Mouse (Mus musculus) myocyte (in vitro differentiated cells): ENCODE measurements around the gene Hcn1. TPM values are rescaled to one million over a fixed set of nuclear protein-coding genes. Genes with fewer than 3 reads are reported as not detected.

ENCODE experiments used
- H3K27me3 ChIP-seq: one replicate; pipeline ENCODE4 v1.6.1; 2011; ENCODE audit not compliant: control insufficient read depth, insufficient read depth, insufficient read length
- H3K36me3 ChIP-seq: one replicate; pipeline ENCODE4 v1.6.1; 2011; ENCODE audit not compliant: control insufficient read depth, insufficient read depth
- H3K4me2 ChIP-seq: one replicate; pipeline ENCODE4 v1.6.1; 2011; ENCODE audit warnings: low read depth, control low read depth
- H3K4me3 ChIP-seq: one replicate; pipeline ENCODE4 v1.5.1; 2011; ENCODE audit warnings: mild to moderate bottlenecking, control low read depth, moderate library complexity
- H3K79me2 ChIP-seq: one replicate; pipeline ENCODE4 v1.6.1; 2011; ENCODE audit not compliant: control insufficient read depth, insufficient read depth
- H3ac ChIP-seq: one replicate; pipeline ENCODE4 v1.6.1; 2011; ENCODE audit not compliant: control insufficient read depth, insufficient read length
- CEBPB ChIP-seq: IDR thresholded peaks from 2 replicates; pipeline ENCODE4 v1.6.1; 2011; ENCODE audit warnings: mild to moderate bottlenecking, moderate library complexity; ENCODE audit not compliant: poor library complexity, insufficient read depth, severe bottlenecking
- E2F4 ChIP-seq: IDR thresholded peaks from one replicate; pipeline ENCODE4 v1.6.1; 2011; ENCODE audit warnings: mild to moderate bottlenecking, control low read depth, moderate library complexity; ENCODE audit not compliant: insufficient read depth
- MAX ChIP-seq: IDR thresholded peaks from one replicate; pipeline ENCODE4 v1.6.1; 2011; ENCODE audit warnings: low read depth, mild to moderate bottlenecking, control low read depth
- MYOD1 ChIP-seq, 3 experiments: IDR thresholded peaks; one replicate each; pipeline ENCODE4 v1.6.1; 2011; ENCODE audit warnings: control low read depth in 2 of 3, low read depth in 2 of 3, mild to moderate bottlenecking in 2 of 3, moderate library complexity in 1 of 3; ENCODE audit not compliant: insufficient read length in 2 of 3, control insufficient read depth in 1 of 3
- MYOG ChIP-seq, 3 experiments: IDR thresholded peaks; one replicate each; pipeline ENCODE4 v1.6.1; 2011; ENCODE audit warnings: control low read depth in 2 of 3, low read depth in 2 of 3, mild to moderate bottlenecking in 2 of 3; ENCODE audit not compliant: insufficient read length in 2 of 3, control insufficient read depth in 1 of 3, insufficient read depth in 1 of 3
- POLR2A ChIP-seq: IDR thresholded peaks from one replicate; pipeline ENCODE4 v1.6.1; 2011; ENCODE audit warnings: low read depth, mild to moderate bottlenecking, control low read depth, moderate library complexity; ENCODE audit not compliant: insufficient read length
- POLR2AphosphoS2 ChIP-seq: IDR thresholded peaks from one replicate; pipeline ENCODE4 v1.6.1; 2011; ENCODE audit warnings: low read depth, control low read depth; ENCODE audit not compliant: insufficient read length
- REST ChIP-seq: IDR thresholded peaks from one replicate; pipeline ENCODE4 v1.6.1; 2011; ENCODE audit warnings: mild to moderate bottlenecking, control low read depth, moderate library complexity; ENCODE audit not compliant: insufficient read depth, insufficient read length
- SRF ChIP-seq: IDR thresholded peaks from one replicate; pipeline ENCODE4 v1.6.1; 2011; ENCODE audit warnings: low read depth; ENCODE audit not compliant: control insufficient read depth, insufficient read length
- TCF12 ChIP-seq: IDR thresholded peaks from one replicate; pipeline ENCODE4 v1.6.1; 2011; ENCODE audit warnings: mild to moderate bottlenecking, control low read depth; ENCODE audit not compliant: poor library complexity, insufficient read depth, severe bottlenecking
- TCF3 ChIP-seq: IDR thresholded peaks from one replicate; pipeline ENCODE4 v1.6.1; 2011; ENCODE audit warnings: low read depth, control low read depth; ENCODE audit not compliant: insufficient read length
- USF1 ChIP-seq: IDR thresholded peaks from one replicate; pipeline ENCODE4 v1.6.1; 2011; ENCODE audit warnings: low read depth, mild to moderate bottlenecking, control low read depth, moderate library complexity
- polyA plus RNA-seq: library from polyadenylated mRNA; unstranded; fragments of >200 nt; fragmentation: generic; extraction: Trizol; gene quantifications from one replicate; pipeline ENCODE4 v1.2.1, GENCODE M21; 2012; ENCODE audit warnings: missing spikeins

Hcn1 gene
- polyA plus RNA-seq, 1 experiment: 0.13 TPM

- H3K4me2 ChIP-seq: no peak overlapping the region
- no peaks in the 10 kb centered on the region for H3K79me2 ChIP-seq
- no peaks in the 10 kb centered on the region for H3K27me3 ChIP-seq
- TF ChIP-seq MYOG (IDR thresholded peaks at IDR 0.05; ENCODE audit: control insufficient read depth in 1 of 3, insufficient read depth in 1 of 3, insufficient read length in 2 of 3, low read depth in 2 of 3) (no peak), MYOD1 (IDR thresholded peaks at IDR 0.05; ENCODE audit: control insufficient read depth in 1 of 3, insufficient read length in 2 of 3, low read depth in 2 of 3) (no peak), SRF (no peak), TCF12 (no peak), POLR2A (no peak), REST (no peak), TCF3 (no peak), MAX (no peak), E2F4 (no peak)
- no peak overlapping the region for H3ac ChIP-seq
- H3K36me3 ChIP-seq: no peaks in the 10 kb centered on the region
- H3K4me3 ChIP-seq: no peak overlapping the region
These were observed 250.6 kb downstream of the Hcn1 start for GRCm38 (mm10) chr13:117852711-117853051.

- H3K4me3 ChIP-seq: no peak overlapping the region
- H3K4me2 ChIP-seq: no peak overlapping the region
- no peaks in the 10 kb centered on the region for H3K27me3 ChIP-seq
- H3K36me3 ChIP-seq: no peaks in the 10 kb centered on the region
- no peak for TF ChIP-seq CEBPB
- no peak for TF ChIP-seq POLR2AphosphoS2
- TF ChIP-seq POLR2A: no peak
- TF ChIP-seq USF1: no peak
- TF ChIP-seq TCF3: no peak
- no peak for TF ChIP-seq MAX
- no peak for TF ChIP-seq TCF12
- TF ChIP-seq E2F4: no peak
- TF ChIP-seq MYOD1 (IDR thresholded peaks at IDR 0.05; ENCODE audit: control insufficient read depth in 1 of 3, insufficient read length in 2 of 3, low read depth in 2 of 3): no peak
- no peak for TF ChIP-seq REST
- no peak for TF ChIP-seq SRF
- TF ChIP-seq MYOG (IDR thresholded peaks at IDR 0.05; ENCODE audit: control insufficient read depth in 1 of 3, insufficient read depth in 1 of 3, insufficient read length in 2 of 3, low read depth in 2 of 3): no peak
- H3ac ChIP-seq: no peak overlapping the region
- no peaks in the 10 kb centered on the region for H3K79me2 ChIP-seq
These were observed 256.3 kb downstream of the Hcn1 start for GRCm38 (mm10) chr13:117858416-117858815.

- Histone ChIP-seq H3K36me3 (no peaks in the 10 kb centered on the region), H3K4me3 (no peak overlapping the region), H3K4me2 (no peak overlapping the region), H3K27me3 (no peaks in the 10 kb centered on the region), H3K79me2 (no peaks in the 10 kb centered on the region), H3ac (no peak overlapping the region)
- no peak for TF ChIP-seq POLR2AphosphoS2
- TF ChIP-seq POLR2A: no peak
- no peak for TF ChIP-seq SRF
- no peak for TF ChIP-seq MYOG (IDR thresholded peaks at IDR 0.05; ENCODE audit: control insufficient read depth in 1 of 3, insufficient read depth in 1 of 3, insufficient read length in 2 of 3, low read depth in 2 of 3)
- no peak for TF ChIP-seq MAX
- no peak for TF ChIP-seq USF1
- no peak for TF ChIP-seq MYOD1 (IDR thresholded peaks at IDR 0.05; ENCODE audit: control insufficient read depth in 1 of 3, insufficient read length in 2 of 3, low read depth in 2 of 3)
- TF ChIP-seq CEBPB: no peak
- TF ChIP-seq TCF12: no peak
- TF ChIP-seq REST: no peak
- no peak for TF ChIP-seq E2F4
- TF ChIP-seq TCF3: no peak
These were observed 275.7 kb downstream of the Hcn1 start for GRCm38 (mm10) chr13:117877787-117878186.

- no peaks in the 10 kb centered on the region for H3K36me3 ChIP-seq
- no peaks in the 10 kb centered on the region for H3K79me2 ChIP-seq
- H3K4me3 ChIP-seq: no peak overlapping the region
- no peak overlapping the region for H3ac ChIP-seq
- no peak overlapping the region for H3K4me2 ChIP-seq
- no peaks in the 10 kb centered on the region for H3K27me3 ChIP-seq
- no peak for TF ChIP-seq POLR2A
- TF ChIP-seq CEBPB: no peak
- no peak for TF ChIP-seq POLR2AphosphoS2
- TF ChIP-seq USF1: no peak
- TF ChIP-seq TCF3: no peak
- TF ChIP-seq MAX: no peak
- TF ChIP-seq E2F4: no peak
- TF ChIP-seq MYOD1 (IDR thresholded peaks at IDR 0.05; ENCODE audit: control insufficient read depth in 1 of 3, insufficient read length in 2 of 3, low read depth in 2 of 3): no peak
- TF ChIP-seq REST: no peak
- no peak for TF ChIP-seq SRF
- TF ChIP-seq MYOG (IDR thresholded peaks at IDR 0.05; ENCODE audit: control insufficient read depth in 1 of 3, insufficient read depth in 1 of 3, insufficient read length in 2 of 3, low read depth in 2 of 3): no peak
- TF ChIP-seq TCF12: no peak
These were observed 278.5 kb downstream of the Hcn1 start for GRCm38 (mm10) chr13:117880471-117881225.
